Mouse (Mus musculus) layer of hippocampus, adult 9-11 months (tissue): ENCODE measurements at regions not wholly inside any gene's neighbourhood (a gene's known extent, or its start where the extent isn't known, plus 50 kb on each side); places are given as distances from the start of the nearest gene placed in this dataset.

ENCODE experiments used
- DNase-seq: peaks from one replicate; pipeline ENCODE4 v3.0.0; 2022

DNA sequence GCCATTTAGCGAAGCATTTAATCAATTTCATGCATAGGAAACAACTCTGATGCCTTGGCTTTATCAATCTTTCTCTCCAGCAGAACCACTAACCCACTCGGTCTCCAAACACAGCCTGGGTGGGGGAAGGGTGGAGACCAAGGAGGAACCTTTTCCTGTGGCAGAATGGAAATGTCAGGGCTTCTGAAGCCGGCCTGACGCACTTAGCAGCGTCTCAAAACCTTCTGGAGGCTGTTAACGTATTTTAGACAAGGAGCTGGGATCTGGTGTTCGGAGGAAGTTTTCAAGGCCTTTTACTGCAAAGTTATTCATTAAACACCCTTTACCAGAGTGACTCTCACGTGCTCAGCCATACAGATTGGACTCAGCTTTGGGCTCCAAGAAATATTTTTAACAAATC lies 67.3 kb upstream of the Nr2f2 start:
- DNase-seq: no peak

- DNase-seq: no peak
These were observed 66.8 kb upstream of the Nr2f2 start for GRCm38 (mm10) chr7:70433358-70433757.

GRCm38 (mm10) chr7:70431712-70432111 lies 65.2 kb upstream of the Nr2f2 start:
- no peak for DNase-seq

- DNase-seq: no peak
These were observed 62.8 kb upstream of the Nr2f2 start for GRCm38 (mm10) chr7:70429326-70429725.

GRCm38 (mm10) chr7:70424231-70424620 lies 57.7 kb upstream of the Nr2f2 start:
- no peak for DNase-seq

- DNase-seq: no peak
These were observed 57.1 kb upstream of the Nr2f2 start for GRCm38 (mm10) chr7:70423524-70424230.

GRCm38 (mm10) chr7:70416185-70416941 lies 49.8 kb upstream of the Nr2f2 start:
- no peak for DNase-seq
